ENCODE assay signal across 9 mouse cellular contexts in the genomic region with DNA sequence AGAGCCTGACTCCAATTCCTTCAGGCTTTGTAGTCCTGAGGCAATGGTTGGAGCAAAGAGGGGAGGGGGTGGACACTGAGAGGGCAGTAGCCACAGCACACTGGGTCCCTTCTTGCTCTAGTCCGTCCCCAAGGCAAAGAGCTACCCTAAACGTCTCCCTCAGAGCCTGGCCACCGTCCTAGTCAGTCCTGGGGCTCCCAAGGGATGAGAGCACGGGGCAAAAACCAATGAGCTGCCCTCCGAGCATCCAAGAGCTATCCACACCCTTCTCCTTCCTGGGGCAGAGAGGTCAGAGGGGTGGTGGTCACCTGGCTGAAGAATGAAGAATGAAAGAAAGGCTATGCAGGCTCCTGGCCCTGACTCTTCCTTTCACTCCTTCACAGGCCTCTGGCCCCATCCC.
DNase-seq lines count a peak whose midpoint lies in the region; ATAC-seq and TF ChIP-seq lines count a peak whose summit lies in the region.
"Had no signal": no experiment of that assay in that cellular context is flagged by ENCODE, and none has a peak within 500 bp of the region (broad histone marks: within the 10 kb centered on the region; RNA-seq: fewer than 3 reads in every experiment).

No protein-coding gene starts in this region.

- 0 out of 2 replicates have a peak overlapping the region, but pooled peaks have one; percentile 37 for H3K9ac ChIP-seq in kidney, embryonic 14.5 days (ENCODE audit: low read depth, low read length)
- peak overlapping the region; percentile 77 for H3K9ac ChIP-seq in hindbrain, embryonic 12.5 days
- peak overlapping the region; percentile 81 for H3K9ac ChIP-seq in midbrain, postnatal 0 days (replicated peaks; ENCODE audit: low read length, poor library complexity, severe bottlenecking)

- TF ChIP-seq CTCF in midbrain, postnatal 0 days (IDR thresholded peaks at IDR 0.05), result no peak

- no peak for ATAC-seq in kidney, embryonic 14.5 days (ENCODE audit: low FRiP score, low TSS enrichment)
- ATAC-seq in hindbrain, embryonic 12.5 days (ENCODE audit: low FRiP score), result no peak
- no peak for ATAC-seq in midbrain, postnatal 0 days (ENCODE audit: low FRiP score)

- no peak overlapping the region for H3K27ac ChIP-seq in kidney, embryonic 14.5 days (ENCODE audit: low read depth, low read length)
- no peak overlapping the region for H3K27ac ChIP-seq in embryonic facial prominence, embryonic 10.5 days (replicated peaks)
- no peak overlapping the region for H3K27ac ChIP-seq in hindbrain, embryonic 12.5 days
- H3K27ac ChIP-seq in midbrain, postnatal 0 days (ENCODE audit: low read depth, low read length), result peak overlapping the region; percentile 83

- peak overlapping the region; percentile 45; the same call in 1 of the 2 replicates for H3K4me3 ChIP-seq in kidney, embryonic 14.5 days (ENCODE audit: low read length)
- peak overlapping the region; percentile 66 for H3K4me3 ChIP-seq in embryonic facial prominence, embryonic 10.5 days
- peak overlapping the region; percentile 58 for H3K4me3 ChIP-seq in hindbrain, embryonic 12.5 days
- peak overlapping the region; percentile 77 for H3K4me3 ChIP-seq in midbrain, postnatal 0 days (ENCODE audit: low read depth, low read length)
- H3K4me3 ChIP-seq: megakaryocyte, embryonic 14.5 days had no signal

- no peaks in the 10 kb centered on the region for H3K9me3 ChIP-seq in kidney, embryonic 14.5 days (ENCODE audit: control insufficient read depth, low read length)
- H3K9me3 ChIP-seq in embryonic facial prominence, embryonic 10.5 days, result no peaks in the 10 kb centered on the region
- no peaks in the 10 kb centered on the region for H3K9me3 ChIP-seq in hindbrain, embryonic 12.5 days (replicated peaks)
- no peaks in the 10 kb centered on the region for H3K9me3 ChIP-seq in midbrain, postnatal 0 days (ENCODE audit: low read length)

- H3K4me1 ChIP-seq in kidney, embryonic 14.5 days (ENCODE audit: control insufficient read depth, insufficient read depth, low read length), result no peaks in the 10 kb centered on the region
- peaks cover 32% of the 10 kb centered on the region for H3K4me1 ChIP-seq in embryonic facial prominence, embryonic 10.5 days
- H3K4me1 ChIP-seq in hindbrain, embryonic 12.5 days, result peaks cover 30% of the 10 kb centered on the region
- peaks cover 32% of the 10 kb centered on the region; the same call in 1 of the 2 replicates for H3K4me1 ChIP-seq in midbrain, postnatal 0 days (ENCODE audit: insufficient read depth, low read length)

- peak overlapping the region; percentile 83; the same call in 1 of the 2 replicates for H3K4me2 ChIP-seq in kidney, embryonic 14.5 days (replicated peaks; ENCODE audit: low read depth, low read length)
- peak overlapping the region; percentile 85 for H3K4me2 ChIP-seq in hindbrain, embryonic 12.5 days (replicated peaks)
- peak overlapping the region; percentile 88 for H3K4me2 ChIP-seq in midbrain, postnatal 0 days (ENCODE audit: low read depth, low read length, poor library complexity, severe bottlenecking)

- no peak for DNase-seq in kidney, adult 8-10 months
- no peak for DNase-seq in embryonic facial prominence, embryonic 10.5 days (ENCODE audit: low spot score)
- no peak for DNase-seq in midbrain, postnatal 0 days (ENCODE audit: low spot score)
- no peak for DNase-seq in spleen, postnatal 4 days (ENCODE audit: low spot score in 2 of 2)
- no peak for DNase-seq in frontal cortex, adult 2 months (ENCODE audit: extremely low spot score in 1 of 2, low spot score in 1 of 2)
- DNase-seq in spleen, adult 18-20 months, result no peak

- H3K27me3 ChIP-seq in kidney, embryonic 14.5 days (ENCODE audit: control insufficient read depth, insufficient read depth, low read length), result peaks cover 38% of the 10 kb centered on the region
- H3K27me3 ChIP-seq in embryonic facial prominence, embryonic 10.5 days (replicated peaks; ENCODE audit: low read depth, poor library complexity, severe bottlenecking), result peaks cover 87% of the 10 kb centered on the region
- peaks cover 39% of the 10 kb centered on the region for H3K27me3 ChIP-seq in hindbrain, embryonic 12.5 days
- H3K27me3 ChIP-seq in midbrain, postnatal 0 days (ENCODE audit: insufficient read depth, low read length), result no peaks in the 10 kb centered on the region; the same call in 1 of the 2 replicates

- WGBS in kidney, embryonic 14.5 days, result 26% methylated on average over 5 of the region's 5 CpGs
- 13% methylated on average over 5 of the region's 5 CpGs for WGBS in embryonic facial prominence, embryonic 10.5 days
- WGBS in hindbrain, embryonic 12.5 days, result 26% methylated on average over 5 of the region's 5 CpGs
- 23% methylated on average over 5 of the region's 5 CpGs for WGBS in midbrain, postnatal 0 days

- H3K36me3 ChIP-seq in kidney, embryonic 14.5 days (ENCODE audit: control insufficient read depth, insufficient read depth, low read length), result no peaks in the 10 kb centered on the region
- no peaks in the 10 kb centered on the region for H3K36me3 ChIP-seq in embryonic facial prominence, embryonic 10.5 days (replicated peaks)
- no peaks in the 10 kb centered on the region for H3K36me3 ChIP-seq in hindbrain, embryonic 12.5 days
- H3K36me3 ChIP-seq in midbrain, postnatal 0 days (ENCODE audit: insufficient read depth, low read length), result no peaks in the 10 kb centered on the region
